Mouse (Mus musculus): ENCODE results near the gene Sh3glb1.

GRCm38 (mm10) chr3:144689236-144689635 lies 30.9 kb downstream of the Sh3glb1 start:
- TF ChIP-seq CTCF (IDR thresholded peaks at IDR 0.05; ENCODE audit: borderline replicate concordance, control insufficient read depth, extremely low read depth, insufficient read depth, low read length, poor library complexity) (no peak), POLR2A (IDR thresholded peaks at IDR 0.05; ENCODE audit: control insufficient read depth, extremely low read depth, insufficient read depth, low read length, poor library complexity) (no peak)
